Mouse (Mus musculus): ENCODE results near the gene Mipep. TPM values are rescaled to one million over a fixed set of nuclear protein-coding genes. Genes with fewer than 3 reads are reported as not detected.

Gene Mipep
- polyA plus RNA-seq, 1 experiment from 2014 or later, result 20.4 TPM

DNA sequence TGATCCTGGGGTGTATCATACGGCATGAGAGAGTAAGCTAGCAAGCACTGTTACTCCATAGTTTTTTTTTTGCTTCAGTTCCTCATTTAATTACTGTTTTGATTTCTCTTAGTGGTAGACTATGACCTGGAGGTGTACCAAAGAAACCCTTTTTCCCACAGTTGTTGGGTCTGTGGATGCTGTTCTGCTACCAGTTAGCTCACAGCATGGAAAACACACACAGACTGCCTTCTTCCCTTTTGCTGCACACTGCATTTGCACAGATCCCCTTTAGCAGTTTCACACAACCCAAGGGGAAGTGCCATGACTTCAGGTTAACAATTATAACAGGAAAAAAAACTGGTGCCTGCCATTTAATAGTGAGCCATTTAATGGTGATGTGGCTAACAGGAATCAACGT is 45.7 kb downstream of the Mipep start:
- Histone ChIP-seq H3K36me3 (ENCODE audit: control insufficient read depth, insufficient read depth, low read length) (peaks cover 10% of the 10 kb centered on the region), H3K4me3 (ENCODE audit: low read depth, low read length) (no peak overlapping the region), H3K4me1 (ENCODE audit: control insufficient read depth, insufficient read depth, low read length) (no peaks in the 10 kb centered on the region), H3K27me3 (ENCODE audit: control insufficient read depth, insufficient read depth, low read length) (no peaks in the 10 kb centered on the region), H3K27ac (ENCODE audit: low read depth, low read length) (no peak overlapping the region), H3K9me3 (ENCODE audit: control insufficient read depth, low read length) (no peaks in the 10 kb centered on the region), H3K4me2 (ENCODE audit: low read depth, low read length) (no peak overlapping the region), H3K9ac (replicated peaks; ENCODE audit: low read depth, low read length) (no peak overlapping the region)
- no peak for ATAC-seq (ENCODE audit: low read depth)
- 95% methylated on average over 2 of the region's 2 CpGs for WGBS

GRCm38 (mm10) chr14:60836709-60837108 is 52.3 kb downstream of the Mipep start:
- Histone ChIP-seq H3K27ac (ENCODE audit: low read depth, low read length) (no peak overlapping the region), H3K4me3 (ENCODE audit: low read depth, low read length) (no peak overlapping the region), H3K27me3 (ENCODE audit: control insufficient read depth, insufficient read depth, low read length) (no peaks in the 10 kb centered on the region), H3K36me3 (ENCODE audit: control insufficient read depth, insufficient read depth, low read length) (peaks cover 3% of the 10 kb centered on the region; the same call in 1 of the 2 replicates), H3K9ac (replicated peaks; ENCODE audit: low read depth, low read length) (no peak overlapping the region), H3K9me3 (ENCODE audit: control insufficient read depth, low read length) (no peaks in the 10 kb centered on the region), H3K4me2 (ENCODE audit: low read depth, low read length) (no peak overlapping the region), H3K4me1 (ENCODE audit: control insufficient read depth, insufficient read depth, low read length) (no peaks in the 10 kb centered on the region)
- WGBS, result 64% methylated on average over 6 of the region's 6 CpGs
- ATAC-seq (ENCODE audit: low read depth), result no peak

DNA sequence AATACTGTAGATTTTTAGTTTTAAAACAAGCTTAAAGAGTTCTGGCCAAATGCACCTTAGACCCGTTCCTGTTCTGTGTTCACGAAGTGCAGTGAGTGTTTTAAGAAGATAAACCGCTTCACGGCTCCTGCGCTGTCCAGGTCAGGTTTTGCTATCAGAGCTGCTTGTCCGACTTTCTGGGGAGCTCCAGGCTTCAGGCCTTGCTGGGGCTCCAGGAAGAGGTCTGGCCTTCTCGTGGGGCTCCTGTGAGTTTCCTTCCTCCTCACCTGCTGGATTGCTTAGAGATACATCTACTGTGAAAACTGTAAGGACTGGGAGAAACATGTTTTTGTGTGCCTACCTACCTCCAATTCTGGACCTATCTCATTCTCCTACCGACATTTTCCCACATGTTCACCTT is 55.3 kb downstream of the Mipep start:
- H3K27ac ChIP-seq (ENCODE audit: low read depth, low read length), result no peak overlapping the region
- no peaks in the 10 kb centered on the region for H3K4me1 ChIP-seq (ENCODE audit: control insufficient read depth, insufficient read depth, low read length)
- H3K4me2 ChIP-seq (ENCODE audit: low read depth, low read length), result no peak overlapping the region
- no peaks in the 10 kb centered on the region for H3K9me3 ChIP-seq (ENCODE audit: control insufficient read depth, low read length)
- H3K4me3 ChIP-seq (ENCODE audit: low read depth, low read length), result no peak overlapping the region
- no peak for ATAC-seq (ENCODE audit: low read depth)
- H3K27me3 ChIP-seq (ENCODE audit: control insufficient read depth, insufficient read depth, low read length), result no peaks in the 10 kb centered on the region
- no peak overlapping the region for H3K9ac ChIP-seq (replicated peaks; ENCODE audit: low read depth, low read length)
- no peaks in the 10 kb centered on the region for H3K36me3 ChIP-seq (ENCODE audit: control insufficient read depth, insufficient read depth, low read length)
- WGBS, result 86% methylated on average over 8 of the region's 8 CpGs

DNA sequence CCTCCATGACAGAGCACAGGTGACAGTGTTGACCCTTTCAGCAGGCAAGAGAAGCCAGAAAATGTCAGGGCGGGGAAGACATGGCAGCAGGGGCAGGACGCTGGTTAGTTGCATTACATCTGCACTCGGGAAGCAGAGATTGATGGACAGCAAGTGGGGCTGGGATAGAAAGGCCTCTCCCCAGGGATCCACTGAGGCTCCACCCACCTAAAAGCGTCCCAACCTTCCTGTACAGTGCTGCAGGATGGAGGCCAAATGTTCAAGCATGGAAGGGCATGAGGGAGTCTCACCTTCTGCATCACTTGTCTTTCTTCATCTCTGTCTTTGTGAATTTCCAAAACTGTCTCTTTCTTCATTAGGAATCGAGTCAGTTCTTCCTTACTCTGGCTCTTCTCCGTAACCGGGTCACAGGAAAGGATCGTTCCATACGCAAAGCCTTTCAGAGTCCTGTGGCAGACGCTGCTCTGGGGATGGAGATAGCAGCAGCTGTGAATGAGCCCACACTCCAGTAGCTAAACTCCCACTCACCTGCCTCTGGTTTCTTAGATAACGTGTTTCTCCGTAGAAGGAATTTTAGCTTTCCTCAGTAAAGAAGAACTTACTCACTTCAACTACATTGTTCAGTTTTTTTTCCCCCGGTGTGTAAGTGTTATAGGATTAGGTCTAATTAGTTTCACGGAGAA is 57.7 kb downstream of the Mipep start:
- H3K9ac ChIP-seq (replicated peaks; ENCODE audit: low read depth, low read length), result no peak overlapping the region
- H3K4me2 ChIP-seq (ENCODE audit: low read depth, low read length), result no peak overlapping the region
- no peaks in the 10 kb centered on the region for H3K27me3 ChIP-seq (ENCODE audit: control insufficient read depth, insufficient read depth, low read length)
- H3K36me3 ChIP-seq (ENCODE audit: control insufficient read depth, insufficient read depth, low read length), result 0 out of 2 replicates have a peak, but pooled peaks cover 4% of the 10 kb centered on the region
- no peaks in the 10 kb centered on the region for H3K9me3 ChIP-seq (ENCODE audit: control insufficient read depth, low read length)
- WGBS, result 78% methylated on average over 14 of the region's 14 CpGs
- H3K4me1 ChIP-seq (ENCODE audit: control insufficient read depth, insufficient read depth, low read length), result no peaks in the 10 kb centered on the region
- no peak overlapping the region for H3K4me3 ChIP-seq (ENCODE audit: low read depth, low read length)
- no peak for ATAC-seq (ENCODE audit: low read depth)
- H3K27ac ChIP-seq (ENCODE audit: low read depth, low read length), result no peak overlapping the region

- Histone ChIP-seq H3K4me2 (ENCODE audit: low read depth, low read length) (no peak overlapping the region), H3K9me3 (ENCODE audit: control insufficient read depth, low read length) (no peaks in the 10 kb centered on the region), H3K4me1 (ENCODE audit: control insufficient read depth, insufficient read depth, low read length) (no peaks in the 10 kb centered on the region), H3K27ac (ENCODE audit: low read depth, low read length) (no peak overlapping the region), H3K27me3 (ENCODE audit: control insufficient read depth, insufficient read depth, low read length) (no peaks in the 10 kb centered on the region), H3K4me3 (ENCODE audit: low read depth, low read length) (no peak overlapping the region), H3K9ac (replicated peaks; ENCODE audit: low read depth, low read length) (no peak overlapping the region), H3K36me3 (ENCODE audit: control insufficient read depth, insufficient read depth, low read length) (0 out of 2 replicates have a peak, but pooled peaks cover 4% of the 10 kb centered on the region)
- 96% methylated on average over 7 of the region's 7 CpGs for WGBS
- ATAC-seq (ENCODE audit: low read depth), result no peak
Measured at GRCm38 (mm10) chr14:60843596-60843995, 59.2 kb downstream of the Mipep start.

- Histone ChIP-seq H3K27ac (ENCODE audit: low read depth, low read length) (no peak overlapping the region), H3K4me1 (ENCODE audit: control insufficient read depth, insufficient read depth, low read length) (no peaks in the 10 kb centered on the region), H3K4me2 (ENCODE audit: low read depth, low read length) (no peak overlapping the region), H3K27me3 (ENCODE audit: control insufficient read depth, insufficient read depth, low read length) (no peaks in the 10 kb centered on the region), H3K4me3 (ENCODE audit: low read depth, low read length) (no peak overlapping the region), H3K9me3 (ENCODE audit: control insufficient read depth, low read length) (no peaks in the 10 kb centered on the region), H3K9ac (replicated peaks; ENCODE audit: low read depth, low read length) (no peak overlapping the region), H3K36me3 (ENCODE audit: control insufficient read depth, insufficient read depth, low read length) (0 out of 2 replicates have a peak, but pooled peaks cover 4% of the 10 kb centered on the region)
- no peak for ATAC-seq (ENCODE audit: low read depth)
- WGBS, result 63% methylated on average over 10 of the region's 10 CpGs
Measured at GRCm38 (mm10) chr14:60845261-60846045, 61.1 kb downstream of the Mipep start.

DNA sequence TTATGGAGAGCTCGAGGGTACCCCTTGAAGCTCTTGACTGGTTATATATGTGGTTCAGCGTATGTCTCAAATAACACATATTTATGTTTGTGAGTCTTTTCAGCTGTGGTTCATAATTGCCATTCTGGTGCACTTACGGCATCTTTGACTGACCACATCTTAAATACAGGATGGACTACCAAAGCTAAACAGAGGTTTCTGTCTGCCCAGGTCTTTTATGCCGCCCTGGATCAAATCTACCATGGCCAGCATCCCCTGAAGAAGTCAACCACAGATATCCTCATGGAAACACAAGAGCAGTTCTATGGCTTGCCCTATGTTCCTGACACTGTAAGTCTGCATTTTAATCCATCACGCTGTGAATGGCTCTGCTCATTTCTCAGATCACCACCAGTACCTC is 61.8 kb downstream of the Mipep start:
- H3K4me1 ChIP-seq (ENCODE audit: control insufficient read depth, insufficient read depth, low read length), result no peaks in the 10 kb centered on the region
- no peak overlapping the region for H3K4me2 ChIP-seq (ENCODE audit: low read depth, low read length)
- no peak overlapping the region for H3K27ac ChIP-seq (ENCODE audit: low read depth, low read length)
- no peak overlapping the region for H3K4me3 ChIP-seq (ENCODE audit: low read depth, low read length)
- H3K27me3 ChIP-seq (ENCODE audit: control insufficient read depth, insufficient read depth, low read length), result no peaks in the 10 kb centered on the region
- H3K36me3 ChIP-seq (ENCODE audit: control insufficient read depth, insufficient read depth, low read length), result 0 out of 2 replicates have a peak, but pooled peaks cover 4% of the 10 kb centered on the region
- no peak overlapping the region for H3K9ac ChIP-seq (replicated peaks; ENCODE audit: low read depth, low read length)
- no peak for ATAC-seq (ENCODE audit: low read depth)
- no peaks in the 10 kb centered on the region for H3K9me3 ChIP-seq (ENCODE audit: control insufficient read depth, low read length)
- WGBS, result 92% methylated on average over 5 of the region's 5 CpGs

DNA sequence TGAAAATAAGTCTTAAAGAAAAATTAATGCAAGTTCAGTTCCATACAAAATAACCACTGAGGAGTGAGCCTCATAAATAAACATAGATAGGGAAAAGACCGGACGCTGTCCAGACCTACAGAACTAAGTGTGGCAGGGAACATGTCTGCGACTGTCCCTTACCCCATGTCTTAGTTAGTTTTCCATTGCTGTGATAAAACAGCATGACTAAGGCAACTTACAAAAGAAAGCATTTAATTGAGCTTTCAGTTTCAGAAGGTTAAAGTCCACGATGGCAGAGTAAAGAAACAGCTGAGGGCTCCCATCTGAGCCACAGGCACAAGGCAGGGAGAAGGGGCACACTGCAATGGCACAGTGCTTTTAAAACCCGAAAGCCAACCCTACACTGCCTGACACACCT is 63.8 kb downstream of the Mipep start:
- no peaks in the 10 kb centered on the region for H3K9me3 ChIP-seq (ENCODE audit: control insufficient read depth, low read length)
- no peak for ATAC-seq (ENCODE audit: low read depth)
- H3K36me3 ChIP-seq (ENCODE audit: control insufficient read depth, insufficient read depth, low read length), result 0 out of 2 replicates have a peak, but pooled peaks cover 4% of the 10 kb centered on the region
- WGBS, result 84% methylated on average over 5 of the region's 5 CpGs
- no peak overlapping the region for H3K4me3 ChIP-seq (ENCODE audit: low read depth, low read length)
- H3K27ac ChIP-seq (ENCODE audit: low read depth, low read length), result no peak overlapping the region
- H3K27me3 ChIP-seq (ENCODE audit: control insufficient read depth, insufficient read depth, low read length), result no peaks in the 10 kb centered on the region
- no peak overlapping the region for H3K4me2 ChIP-seq (ENCODE audit: low read depth, low read length)
- no peaks in the 10 kb centered on the region for H3K4me1 ChIP-seq (ENCODE audit: control insufficient read depth, insufficient read depth, low read length)
- H3K9ac ChIP-seq (replicated peaks; ENCODE audit: low read depth, low read length), result no peak overlapping the region

GRCm38 (mm10) chr14:60850101-60850500 is 65.7 kb downstream of the Mipep start:
- Histone ChIP-seq H3K27me3 (ENCODE audit: control insufficient read depth, insufficient read depth, low read length) (no peaks in the 10 kb centered on the region), H3K9me3 (ENCODE audit: control insufficient read depth, low read length) (no peaks in the 10 kb centered on the region), H3K27ac (ENCODE audit: low read depth, low read length) (no peak overlapping the region), H3K4me2 (ENCODE audit: low read depth, low read length) (no peak overlapping the region), H3K9ac (replicated peaks; ENCODE audit: low read depth, low read length) (no peak overlapping the region), H3K4me3 (ENCODE audit: low read depth, low read length) (no peak overlapping the region), H3K36me3 (ENCODE audit: control insufficient read depth, insufficient read depth, low read length) (0 out of 2 replicates have a peak, but pooled peaks cover 4% of the 10 kb centered on the region), H3K4me1 (ENCODE audit: control insufficient read depth, insufficient read depth, low read length) (no peaks in the 10 kb centered on the region)
- no peak for ATAC-seq (ENCODE audit: low read depth)
- 90% methylated on average over 14 of the region's 14 CpGs for whole genome bisulfite sequencing
